Mouse (Mus musculus) limb, embryonic 15.5 days (tissue): ENCODE data around the gene Ugt1a8. TPM values are rescaled to one million over a fixed set of nuclear protein-coding genes. Genes with fewer than 3 reads are reported as not detected.
"Not testable (repeated sequence)": the region's sequence is repeated elsewhere in the genome, so short reads cannot be mapped to it uniquely, and the experiment has no call there.

ENCODE experiments used
- ATAC-seq: fragments of 200-750 bp; cut with Nextera tagmentation; 2 replicates; pipeline ENCODE4 v1.8.0; 2017; ENCODE audit warnings: low read depth, moderate TSS enrichment; ENCODE audit not compliant: insufficient number of reproducible peaks, low FRiP score, low TSS enrichment
- H3K27ac ChIP-seq: fragments of 300-500 bp; sonication (generic); 2 replicates; pipeline ENCODE4 v1.5.1; 2015; ENCODE audit warnings: moderate library complexity, mild to moderate bottlenecking, inconsistent platforms
- H3K27me3 ChIP-seq: fragments of 300-500 bp; sonication (generic); 2 replicates; pipeline ENCODE4 v1.6.1; 2015; ENCODE audit warnings: inconsistent platforms
- H3K36me3 ChIP-seq: fragments of 300-500 bp; sonication (generic); 2 replicates; pipeline ENCODE4 v1.6.1; 2015; ENCODE audit warnings: inconsistent platforms
- H3K4me1 ChIP-seq: fragments of 300-500 bp; sonication (generic); 2 replicates; pipeline ENCODE4 v1.6.1; 2015; ENCODE audit warnings: inconsistent platforms
- H3K4me2 ChIP-seq: fragments of 300-500 bp; sonication (generic); 2 replicates; pipeline ENCODE4 v1.6.1; 2015; ENCODE audit warnings: mild to moderate bottlenecking, inconsistent platforms
- H3K4me3 ChIP-seq: fragments of 300-500 bp; sonication (generic); 2 replicates; pipeline ENCODE4 v1.5.1; 2015; ENCODE audit warnings: mild to moderate bottlenecking, inconsistent platforms
- H3K9ac ChIP-seq: fragments of 300-500 bp; sonication (generic); 2 replicates; pipeline ENCODE4 v1.6.1; 2015; ENCODE audit warnings: inconsistent platforms
- H3K9me3 ChIP-seq: fragments of 300-500 bp; sonication (generic); 2 replicates; pipeline ENCODE4 v1.6.1; 2016; ENCODE audit warnings: inconsistent platforms
- WGBS: fragments of 180-500 bp; shearing (Covaris S2); methylation state at CpG from one replicate; pipeline ENCODE4 v1.1.7; 2015; 5-methylcytosine and 5-hydroxymethylcytosine counted together
- polyA plus RNA-seq: library from polyadenylated mRNA; unstranded; fragments of >200 nt; fragmentation: Nextera tagmentation; extraction: Ambion mirVana; gene quantifications from 2 replicates; pipeline ENCODE4 v1.2.1, GENCODE M21; 2015

Gene Ugt1a8
- polyA plus RNA-seq, result not detected in 2 replicates

GRCm38 (mm10) chr1:88087513-88087912 is at the start of gene Ugt1a8:
TSS of gene Ugt1a8 (plus strand) at chr1:88087813.
- H3K4me2 ChIP-seq, result no peak within 1 kb of the TSS
- H3K9ac ChIP-seq, result no peak within 1 kb of the TSS
- ATAC-seq, result no peak
- no peak within 1 kb of the TSS for H3K27ac ChIP-seq
- H3K27me3 ChIP-seq, result no peaks in the 10 kb centered on the region
- no peak within 1 kb of the TSS for H3K4me3 ChIP-seq
- 75% methylated on average over 3 of the region's 3 CpGs for WGBS
- H3K4me1 ChIP-seq, result no peaks in the 10 kb centered on the region
- no peaks in the 10 kb centered on the region for H3K36me3 ChIP-seq
- no peaks in the 10 kb centered on the region for H3K9me3 ChIP-seq

DNA sequence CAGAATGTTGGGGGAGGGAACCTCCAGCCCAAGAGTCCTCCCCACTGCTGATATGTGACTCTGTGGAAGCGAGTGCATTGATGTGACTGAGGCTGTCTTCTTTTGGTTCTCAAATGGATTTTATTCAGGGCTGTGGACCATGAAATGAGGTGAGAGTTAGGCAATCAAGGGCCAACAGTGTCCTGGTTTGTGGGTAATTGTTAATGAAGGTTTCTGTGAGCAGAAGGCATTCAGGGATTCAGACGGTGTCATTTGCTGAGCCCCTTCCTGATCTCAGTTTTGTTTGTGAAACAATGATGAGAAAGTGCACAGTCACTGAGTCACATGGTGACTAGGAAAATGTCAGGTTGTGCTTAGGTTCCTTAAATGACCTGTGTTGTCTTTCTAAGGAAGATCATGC is 44.6 kb upstream of the Ugt1a8 start:
- not testable (repeated sequence) for ATAC-seq
- 79% methylated on average over 1 of the region's 2 CpGs for WGBS

DNA sequence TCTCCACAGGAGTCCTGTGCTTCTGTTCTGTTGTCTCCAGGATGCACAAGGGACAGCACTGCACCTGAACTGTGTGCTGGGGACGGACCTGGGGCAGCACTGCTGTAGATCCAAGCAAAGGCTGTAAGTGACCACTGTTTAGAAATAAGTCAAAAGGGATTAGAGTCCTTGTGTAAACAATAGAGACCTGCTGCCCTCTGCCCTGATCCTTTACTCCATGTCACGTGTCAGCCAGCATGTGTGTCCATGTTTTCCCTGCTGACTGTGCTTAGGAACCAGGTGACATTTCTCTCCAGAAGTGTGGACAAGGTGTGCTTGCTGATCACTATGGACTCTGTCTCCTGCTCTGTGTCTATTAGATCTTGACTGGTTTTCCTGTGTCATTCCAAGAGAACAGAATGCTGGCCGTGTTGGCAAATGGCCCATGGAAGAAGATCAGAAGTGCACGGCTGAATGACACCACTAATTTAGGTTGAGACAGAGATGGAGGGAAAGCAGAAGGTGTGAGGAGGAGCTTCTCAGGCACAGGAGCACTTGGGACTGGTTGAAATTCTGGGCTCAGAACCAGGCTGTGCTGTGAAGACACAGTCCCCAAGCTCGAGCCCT is 42.7 kb upstream of the Ugt1a8 start:
- H3K27ac ChIP-seq, H3K9ac ChIP-seq, H3K4me2 ChIP-seq, H3K27me3 ChIP-seq, H3K4me1 ChIP-seq, ATAC-seq, H3K36me3 ChIP-seq, H3K4me3 ChIP-seq, H3K9me3 ChIP-seq: not testable (repeated sequence)
- 66% methylated on average over 4 of the region's 5 CpGs for WGBS

More for the DNA sequence above, 44.6 kb upstream of the Ugt1a8 start:
- H3K27me3 ChIP-seq, H3K9me3 ChIP-seq, H3K4me2 ChIP-seq, H3K27ac ChIP-seq, H3K4me3 ChIP-seq, H3K9ac ChIP-seq, H3K36me3 ChIP-seq, H3K4me1 ChIP-seq: not testable (repeated sequence)

DNA sequence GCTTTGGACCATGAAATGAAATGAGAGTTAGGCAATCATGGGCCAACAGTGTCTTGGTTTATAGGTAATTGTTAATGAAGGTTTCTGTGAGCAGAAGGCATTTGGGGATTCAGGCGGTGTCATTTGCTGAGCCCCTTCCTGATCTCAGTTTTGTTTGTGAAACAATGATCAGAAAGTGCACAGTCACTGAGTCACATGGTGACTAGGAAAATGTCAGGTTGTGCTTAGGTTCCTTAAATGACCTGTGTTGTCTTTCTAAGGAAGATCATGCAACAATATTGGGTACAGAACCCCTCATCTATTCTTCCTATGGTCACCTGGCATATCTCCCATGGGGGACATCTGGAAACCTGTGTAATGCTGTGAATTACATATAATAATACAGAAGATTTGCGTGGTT is 40.2 kb upstream of the Ugt1a8 start:
- not testable (repeated sequence) for ATAC-seq, H3K4me1 ChIP-seq, H3K27ac ChIP-seq, H3K9me3 ChIP-seq, H3K9ac ChIP-seq, H3K36me3 ChIP-seq, H3K27me3 ChIP-seq, H3K4me3 ChIP-seq, H3K4me2 ChIP-seq
- whole genome bisulfite sequencing, result 83% methylated on average over 2 of the region's 2 CpGs

- 87% methylated on average over 1 of the region's 1 CpGs for WGBS
Measured at GRCm38 (mm10) chr1:88055088-88055487, 32.5 kb upstream of the Ugt1a8 start, which contains the start of gene Ugt1a10. TSS of gene Ugt1a10 (plus strand) at chr1:88055388.

GRCm38 (mm10) chr1:88066472-88067102 is 21.0 kb upstream of the Ugt1a8 start:
- not testable (repeated sequence) for H3K4me3 ChIP-seq, H3K27me3 ChIP-seq, H3K9me3 ChIP-seq, H3K4me2 ChIP-seq, H3K4me1 ChIP-seq, H3K27ac ChIP-seq, H3K9ac ChIP-seq, ATAC-seq, H3K36me3 ChIP-seq
- 75% methylated on average over 2 of the region's 2 CpGs for WGBS

More at GRCm38 (mm10) chr1:88055088-88055487, 32.5 kb upstream of the Ugt1a8 start, which contains the start of gene Ugt1a10:
- no peaks in the 10 kb centered on the region for H3K4me1 ChIP-seq
- H3K4me2 ChIP-seq, result no peak within 1 kb of the TSS
- H3K27me3 ChIP-seq, result no peaks in the 10 kb centered on the region
- no peak within 1 kb of the TSS for H3K4me3 ChIP-seq
- no peak within 1 kb of the TSS for H3K27ac ChIP-seq
- H3K9me3 ChIP-seq, result no peaks in the 10 kb centered on the region
- no peaks in the 10 kb centered on the region for H3K36me3 ChIP-seq
- no peak within 1 kb of the TSS for H3K9ac ChIP-seq
- ATAC-seq, result no peak

GRCm38 (mm10) chr1:88070495-88070894 is 17.1 kb upstream of the Ugt1a8 start, which contains the start of gene Ugt1a9:
TSS of gene Ugt1a9 (plus strand) at chr1:88070800.
- Histone ChIP-seq H3K4me3 (no peak within 1 kb of the TSS), H3K36me3 (no peaks in the 10 kb centered on the region), H3K4me1 (no peaks in the 10 kb centered on the region), H3K27ac (no peak within 1 kb of the TSS), H3K27me3 (no peaks in the 10 kb centered on the region), H3K9ac (no peak within 1 kb of the TSS), H3K9me3 (no peaks in the 10 kb centered on the region), H3K4me2 (no peak within 1 kb of the TSS)
- no peak for ATAC-seq
- 70% methylated on average over 2 of the region's 2 CpGs for WGBS

DNA sequence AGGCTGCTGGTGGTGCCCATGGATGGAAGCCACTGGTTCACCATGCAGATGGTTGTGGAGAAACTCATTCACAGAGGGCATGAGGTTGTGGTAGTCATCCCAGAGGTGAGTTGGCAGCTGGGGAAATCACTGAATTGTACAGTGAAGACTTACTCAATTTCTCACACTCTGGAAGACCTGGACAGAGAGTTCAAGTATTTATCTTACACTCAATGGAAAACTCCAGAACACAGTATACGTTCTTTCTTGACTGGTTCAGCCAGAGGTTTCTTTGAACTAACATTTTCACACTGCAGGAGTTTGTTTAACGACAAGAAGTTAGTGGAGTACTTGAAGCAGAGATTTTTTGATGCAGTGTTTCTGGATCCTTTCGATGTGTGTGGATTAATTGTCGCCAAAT is 16.7 kb upstream of the Ugt1a8 start:
- H3K4me1 ChIP-seq, result no peaks in the 10 kb centered on the region

GRCm38 (mm10) chr1:88074471-88074870 is 13.1 kb upstream of the Ugt1a8 start:
- Histone ChIP-seq H3K4me2 (no peak overlapping the region), H3K9ac (no peak overlapping the region), H3K4me3 (no peak overlapping the region), H3K27ac (no peak overlapping the region), H3K27me3 (no peaks in the 10 kb centered on the region), H3K9me3 (no peaks in the 10 kb centered on the region), H3K4me1 (no peaks in the 10 kb centered on the region), H3K36me3 (no peaks in the 10 kb centered on the region)
- no peak for ATAC-seq
- 83% methylated on average over 2 of the region's 2 CpGs for WGBS

More for the DNA sequence above, 16.7 kb upstream of the Ugt1a8 start:
- no peaks in the 10 kb centered on the region for H3K36me3 ChIP-seq
- H3K27me3 ChIP-seq, result no peaks in the 10 kb centered on the region
- ATAC-seq, result no peak
- WGBS, result 75% methylated on average over 4 of the region's 4 CpGs
- no peak overlapping the region for H3K27ac ChIP-seq
- H3K9me3 ChIP-seq, result no peaks in the 10 kb centered on the region
- no peak overlapping the region for H3K4me2 ChIP-seq
- H3K4me3 ChIP-seq, result no peak overlapping the region
- no peak overlapping the region for H3K9ac ChIP-seq

DNA sequence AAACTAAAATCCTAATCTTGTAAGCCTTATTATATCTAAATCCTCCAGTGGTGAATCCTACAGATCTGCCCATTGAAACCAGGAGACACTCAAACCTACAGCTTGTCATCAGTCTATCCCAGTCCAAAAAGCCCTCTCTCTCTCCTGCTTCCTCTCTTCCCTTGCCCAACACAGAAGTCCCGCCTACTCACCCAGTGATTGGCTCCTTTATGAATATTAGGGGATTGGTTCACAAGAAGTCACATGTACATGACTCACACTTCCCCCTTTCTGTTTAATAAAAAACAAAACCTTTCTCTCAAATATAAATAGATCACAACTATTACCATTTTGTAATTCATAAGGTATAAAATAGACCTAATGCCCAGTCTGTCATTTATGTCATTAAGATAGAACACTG is 10.5 kb upstream of the Ugt1a8 start:
- Histone ChIP-seq H3K9me3 (no peaks in the 10 kb centered on the region), H3K36me3 (no peaks in the 10 kb centered on the region), H3K4me2 (no peak overlapping the region), H3K4me3 (no peak overlapping the region), H3K9ac (no peak overlapping the region), H3K4me1 (no peaks in the 10 kb centered on the region), H3K27me3 (no peaks in the 10 kb centered on the region), H3K27ac (no peak overlapping the region)
- 86% methylated on average over 1 of the region's 1 CpGs for WGBS
- ATAC-seq, result no peak

GRCm38 (mm10) chr1:88081670-88082069 is 5.9 kb upstream of the Ugt1a8 start:
- Histone ChIP-seq H3K4me3 (no peak overlapping the region), H3K27me3 (no peaks in the 10 kb centered on the region), H3K4me1 (no peaks in the 10 kb centered on the region), H3K4me2 (no peak overlapping the region), H3K9ac (no peak overlapping the region), H3K9me3 (no peaks in the 10 kb centered on the region), H3K36me3 (no peaks in the 10 kb centered on the region), H3K27ac (no peak overlapping the region)
- no peak for ATAC-seq
- 89% methylated on average over 1 of the region's 1 CpGs for WGBS

- no peak overlapping the region for H3K4me2 ChIP-seq
- H3K27me3 ChIP-seq, result no peaks in the 10 kb centered on the region
- no peaks in the 10 kb centered on the region for H3K4me1 ChIP-seq
- WGBS, result 54% methylated on average over 1 of the region's 1 CpGs
- ATAC-seq, result no peak
- H3K4me3 ChIP-seq, result no peak overlapping the region
- no peak overlapping the region for H3K27ac ChIP-seq
- H3K36me3 ChIP-seq, result no peaks in the 10 kb centered on the region
- no peaks in the 10 kb centered on the region for H3K9me3 ChIP-seq
- H3K9ac ChIP-seq, result no peak overlapping the region
Measured at GRCm38 (mm10) chr1:88086125-88086524, 1.5 kb upstream of the Ugt1a8 start.
